Mouse (Mus musculus) stomach, postnatal 0 days (tissue): ENCODE results near the gene Srprb. TPM values are rescaled to one million over a fixed set of nuclear protein-coding genes. Genes with fewer than 3 reads are reported as not detected.

Experiments used
- ATAC-seq: fragments of 200-750 bp; cut with Nextera tagmentation; 2 replicates; pipeline ENCODE4 v1.8.0; 2017; ENCODE audit not compliant: low FRiP score, low TSS enrichment
- DNase-seq: peaks from one replicate; pipeline ENCODE4 v3.0.0-alpha.2; 2016; ENCODE audit warnings: low spot score
- H3K27ac ChIP-seq: fragments of 300-500 bp; sonication (generic); replicated peaks from 2 replicates; pipeline ENCODE4 v1.5.1; 2014; ENCODE audit warnings: mild to moderate bottlenecking, control low read depth
- H3K27me3 ChIP-seq: fragments of 300-500 bp; sonication (generic); 2 replicates; pipeline ENCODE4 v1.6.1; 2014; ENCODE audit warnings: low read length; ENCODE audit not compliant: control insufficient read depth, insufficient read depth
- H3K36me3 ChIP-seq: fragments of 300-500 bp; sonication (generic); 2 replicates; pipeline ENCODE4 v1.6.1; 2014; ENCODE audit warnings: low read length, mixed read lengths; ENCODE audit not compliant: control insufficient read depth, insufficient read depth
- H3K4me1 ChIP-seq: fragments of 300-500 bp; sonication (generic); replicated peaks from 2 replicates; pipeline ENCODE4 v1.6.1; 2014; ENCODE audit warnings: antibody characterized with exemption; ENCODE audit not compliant: control insufficient read depth, insufficient read depth
- H3K4me2 ChIP-seq: fragments of 300-500 bp; sonication (generic); replicated peaks from 2 replicates; pipeline ENCODE4 v1.6.1; 2014; ENCODE audit warnings: low read depth, mild to moderate bottlenecking, control low read depth, moderate library complexity
- H3K4me3 ChIP-seq: fragments of 300-500 bp; sonication (generic); 2 replicates; pipeline ENCODE4 v1.5.1; 2014; ENCODE audit warnings: low read depth, low read length, control low read depth
- H3K9ac ChIP-seq: fragments of 300-500 bp; sonication (generic); 2 replicates; pipeline ENCODE4 v1.6.1; 2014; ENCODE audit warnings: mild to moderate bottlenecking, low read length, control low read depth, mixed read lengths
- H3K9me3 ChIP-seq: fragments of 300-500 bp; sonication (generic); 2 replicates; pipeline ENCODE4 v1.6.1; 2016; ENCODE audit warnings: low read length; ENCODE audit not compliant: control insufficient read depth
- CTCF ChIP-seq: IDR thresholded peaks from 2 replicates; pipeline ENCODE4 v1.5.1; 2016; ENCODE audit warnings: antibody characterized with exemption, low read depth, mild to moderate bottlenecking, moderate library complexity
- EP300 ChIP-seq: optimal IDR thresholded peaks from 2 replicates; pipeline ENCODE3; 2016; ENCODE audit warnings: antibody characterized with exemption
- WGBS: fragments of 180-500 bp; shearing (Covaris S2); extraction: QIAGEN DNeasy Blood & Tissue Kit; methylation state at CpG from one replicate; pipeline ENCODE4 v1.1.7; 2014; 5-methylcytosine and 5-hydroxymethylcytosine counted together
- polyA plus RNA-seq: library from polyadenylated mRNA; unstranded; fragments of >200 nt; fragmentation: Nextera tagmentation; extraction: Ambion mirVana; gene quantifications from 2 replicates; pipeline ENCODE4 v1.2.1, GENCODE M21; 2015

The Srprb gene
- polyA plus RNA-seq, 1 experiment from 2014 or later = 33.7 TPM

DNA sequence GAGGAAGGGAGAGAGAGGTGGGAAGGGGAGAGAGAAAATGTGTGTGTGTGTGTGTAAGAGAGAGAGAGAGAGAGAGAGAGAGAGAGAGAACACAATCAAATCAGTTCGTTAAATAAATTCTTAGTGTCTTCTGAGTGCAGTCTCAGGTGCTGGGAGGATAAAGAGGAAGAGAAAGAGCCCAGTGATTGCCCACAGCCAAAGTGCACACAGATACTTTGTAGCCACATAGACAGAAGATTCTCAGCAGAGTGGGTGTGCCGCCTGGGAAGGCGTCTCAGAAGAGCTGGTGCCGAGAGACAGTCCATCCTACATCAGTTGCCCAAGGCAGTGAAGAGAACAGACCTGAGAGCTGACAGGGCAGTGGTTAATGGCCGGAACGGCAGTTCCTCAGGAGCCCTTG is 12.3 kb upstream of the Srprb start:
- H3K4me2 ChIP-seq = no peak overlapping the region
- TF ChIP-seq EP300 (no peak), CTCF (no peak)
- no peaks in the 10 kb centered on the region for H3K9me3 ChIP-seq
- no peak overlapping the region for H3K9ac ChIP-seq
- H3K36me3 ChIP-seq = no peaks in the 10 kb centered on the region
- no peaks in the 10 kb centered on the region for H3K27me3 ChIP-seq
- no peak overlapping the region for H3K27ac ChIP-seq
- no peaks in the 10 kb centered on the region for H3K4me1 ChIP-seq
- WGBS = 70% methylated on average over 6 of the region's 6 CpGs
- DNase-seq = no peak
- no peak for ATAC-seq
- no peak overlapping the region for H3K4me3 ChIP-seq

DNA sequence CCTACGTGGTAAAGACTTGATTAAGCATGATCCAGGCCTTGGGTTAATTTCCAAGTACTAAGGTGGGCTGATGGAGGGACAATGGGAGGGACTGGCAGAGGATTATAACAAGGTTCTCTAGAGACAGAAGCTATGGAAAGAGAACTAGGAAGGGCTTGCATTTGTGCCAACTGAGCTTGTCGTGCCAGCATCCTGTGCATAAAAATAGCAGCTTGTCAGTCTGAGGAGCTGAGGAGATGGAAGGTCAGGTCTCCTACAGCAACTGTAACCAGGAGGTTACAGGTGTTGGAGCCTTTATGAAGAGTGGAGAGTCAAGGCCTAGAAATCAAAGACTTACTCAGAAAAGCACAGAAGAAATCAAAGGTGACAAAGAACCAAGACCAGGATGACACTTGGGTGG is 11.7 kb upstream of the Srprb start:
- no peak overlapping the region for H3K27ac ChIP-seq
- H3K36me3 ChIP-seq = no peaks in the 10 kb centered on the region
- ATAC-seq (no peak), DNase-seq (no peak)
- H3K4me1 ChIP-seq = no peaks in the 10 kb centered on the region
- no peaks in the 10 kb centered on the region for H3K27me3 ChIP-seq
- H3K4me2 ChIP-seq = no peak overlapping the region
- H3K4me3 ChIP-seq = no peak overlapping the region
- H3K9me3 ChIP-seq = no peaks in the 10 kb centered on the region
- 70% methylated on average over 2 of the region's 2 CpGs for WGBS
- TF ChIP-seq EP300 = no peak
- TF ChIP-seq CTCF = no peak
- H3K9ac ChIP-seq = no peak overlapping the region

DNA sequence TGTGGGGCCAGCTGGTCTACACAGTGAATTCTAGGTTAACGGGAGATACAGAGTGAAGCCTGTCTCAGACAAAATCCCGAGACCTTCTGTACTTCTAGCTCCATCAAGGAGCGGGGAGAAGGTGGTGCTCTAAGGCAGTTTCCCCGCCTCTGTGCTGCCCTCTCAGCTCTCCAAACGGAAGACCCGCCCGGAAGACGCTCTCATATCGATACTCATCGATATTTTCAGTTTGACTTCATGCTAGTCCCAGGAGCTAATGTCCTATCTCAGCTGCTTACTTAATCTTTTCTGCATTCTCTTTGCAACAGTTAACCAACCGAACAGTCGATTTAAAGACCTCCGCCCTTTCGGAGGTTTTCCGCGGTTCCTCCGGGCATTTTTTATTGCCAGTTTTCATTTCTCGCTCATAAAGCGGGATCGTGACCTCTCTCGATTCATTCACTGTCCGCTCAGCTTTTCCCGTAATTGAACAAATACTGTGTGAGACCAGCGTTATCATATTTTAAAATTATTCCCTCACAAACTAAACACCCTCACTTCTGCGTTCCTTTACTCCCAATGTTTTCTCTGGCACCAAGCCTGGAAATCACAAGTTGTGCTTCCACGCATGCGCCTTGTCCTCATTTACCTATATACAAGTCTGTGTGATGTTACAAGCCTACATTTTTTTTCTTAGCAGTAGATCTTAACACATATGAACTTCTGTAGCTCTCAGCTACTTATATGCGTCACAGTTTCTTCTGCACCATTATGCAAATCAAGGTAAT is 10.9 kb upstream of the Srprb start:
- ATAC-seq (peak; percentile 53; the same call in 1 of the 2 replicates), DNase-seq (peak; percentile 78)
- H3K27me3 ChIP-seq = no peaks in the 10 kb centered on the region
- no peak overlapping the region for H3K27ac ChIP-seq
- peak overlapping the region; percentile 39 for H3K4me2 ChIP-seq
- no peak overlapping the region for H3K4me3 ChIP-seq
- no peak overlapping the region for H3K9ac ChIP-seq
- no peaks in the 10 kb centered on the region for H3K4me1 ChIP-seq
- H3K36me3 ChIP-seq = no peaks in the 10 kb centered on the region
- TF ChIP-seq CTCF = no peak
- no peak for TF ChIP-seq EP300
- no peaks in the 10 kb centered on the region for H3K9me3 ChIP-seq
- 57% methylated on average over 28 of the region's 28 CpGs for WGBS

DNA sequence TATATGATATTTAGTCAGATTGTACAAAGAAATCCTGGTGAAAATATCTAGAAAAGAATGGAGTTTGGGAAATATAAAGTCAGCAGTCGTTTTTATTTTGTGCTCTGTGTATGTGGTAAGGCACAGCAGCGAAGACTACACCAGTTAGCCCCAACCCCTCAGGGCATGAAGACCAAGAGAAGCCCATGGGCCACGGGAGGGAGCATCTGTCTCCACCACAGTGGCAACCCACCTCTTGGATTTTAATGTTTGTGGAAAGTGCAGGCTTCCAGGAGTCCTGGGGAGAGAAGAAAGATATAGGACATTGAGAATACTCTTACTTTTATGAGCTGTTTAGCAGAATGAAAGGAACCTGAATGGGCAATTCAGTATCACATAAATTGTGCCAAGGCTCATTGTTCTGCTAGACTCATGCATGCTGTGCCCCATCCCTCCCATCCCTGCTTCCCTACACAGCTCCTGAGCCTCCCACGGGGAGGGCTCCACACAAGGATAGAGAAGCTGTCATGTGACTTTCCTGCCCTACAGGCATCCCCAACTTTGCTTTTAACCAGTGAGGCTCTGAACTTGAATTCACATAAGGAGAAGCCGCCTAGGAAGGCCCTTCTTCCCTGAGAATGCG is 7.0 kb upstream of the Srprb start:
- WGBS = 65% methylated on average over 6 of the region's 6 CpGs
- Histone ChIP-seq H3K36me3 (no peaks in the 10 kb centered on the region), H3K27ac (no peak overlapping the region), H3K27me3 (no peaks in the 10 kb centered on the region), H3K9ac (no peak overlapping the region), H3K9me3 (no peaks in the 10 kb centered on the region), H3K4me2 (no peak overlapping the region), H3K4me3 (no peak overlapping the region), H3K4me1 (no peaks in the 10 kb centered on the region)
- DNase-seq = no peak
- no peak for ATAC-seq
- TF ChIP-seq CTCF = no peak
- TF ChIP-seq EP300 = no peak

DNA sequence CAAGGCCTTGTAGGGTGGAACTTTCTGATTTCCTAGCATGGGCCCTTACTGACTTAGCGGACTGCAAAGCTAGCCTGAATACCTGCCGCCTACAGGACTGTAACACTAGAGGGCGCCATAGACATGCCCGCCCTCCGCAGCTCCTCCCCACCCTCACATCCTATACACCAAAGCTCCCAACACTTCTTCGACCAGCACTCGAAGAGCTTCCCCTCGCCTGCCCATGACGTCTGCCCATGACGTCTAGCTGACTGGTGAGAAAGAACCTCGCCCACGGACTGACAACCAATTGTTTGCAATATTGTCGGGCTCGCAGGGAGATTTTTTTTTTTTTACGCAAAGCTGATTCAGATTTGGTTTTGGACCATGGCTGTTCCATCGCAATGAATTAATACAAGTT is 5.9 kb upstream of the Srprb start:
- no peak overlapping the region; the same call in 1 of the 2 replicates for H3K4me3 ChIP-seq
- no peaks in the 10 kb centered on the region for H3K36me3 ChIP-seq
- no peaks in the 10 kb centered on the region for H3K27me3 ChIP-seq
- WGBS = 9% methylated on average over 16 of the region's 16 CpGs
- no peaks in the 10 kb centered on the region for H3K4me1 ChIP-seq
- H3K4me2 ChIP-seq = peak overlapping the region; percentile 47
- no peak overlapping the region for H3K9ac ChIP-seq
- DNase-seq = peak; percentile 77
- ATAC-seq = peak; percentile 89
- H3K9me3 ChIP-seq = no peaks in the 10 kb centered on the region
- H3K27ac ChIP-seq = no peak overlapping the region
- TF ChIP-seq CTCF = peak; percentile 93
- TF ChIP-seq EP300 = no peak

DNA sequence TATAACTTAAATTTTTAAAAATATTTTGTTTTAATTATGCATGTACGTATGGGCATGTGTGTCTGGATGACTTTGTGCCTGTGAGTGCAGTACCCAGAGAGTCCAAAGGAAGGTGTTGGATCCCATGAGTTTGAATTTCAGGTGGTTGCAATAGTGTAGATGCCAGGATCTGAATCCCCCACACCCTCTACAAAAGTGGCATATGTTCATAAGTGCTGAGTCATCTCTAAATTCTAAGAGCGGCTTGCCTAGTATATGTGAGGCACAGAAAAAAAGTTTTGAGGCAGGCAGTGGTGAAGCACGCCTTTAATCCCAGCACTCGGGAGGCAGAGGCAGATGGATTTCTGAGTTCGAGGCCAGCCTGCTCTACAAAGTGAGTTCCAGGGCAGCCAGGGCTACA is 3.8 kb upstream of the Srprb start:
- ATAC-seq (no peak), DNase-seq (no peak)
- Histone ChIP-seq H3K4me3 (no peak overlapping the region), H3K36me3 (no peaks in the 10 kb centered on the region), H3K27me3 (no peaks in the 10 kb centered on the region), H3K9ac (no peak overlapping the region), H3K27ac (no peak overlapping the region), H3K9me3 (no peaks in the 10 kb centered on the region), H3K4me1 (no peaks in the 10 kb centered on the region), H3K4me2 (no peak overlapping the region)
- 91% methylated on average over 5 of the region's 5 CpGs for WGBS
- TF ChIP-seq EP300 = no peak
- no peak for TF ChIP-seq CTCF
